24 mouse cellular contexts compared by ENCODE assay signal in the genomic region with DNA sequence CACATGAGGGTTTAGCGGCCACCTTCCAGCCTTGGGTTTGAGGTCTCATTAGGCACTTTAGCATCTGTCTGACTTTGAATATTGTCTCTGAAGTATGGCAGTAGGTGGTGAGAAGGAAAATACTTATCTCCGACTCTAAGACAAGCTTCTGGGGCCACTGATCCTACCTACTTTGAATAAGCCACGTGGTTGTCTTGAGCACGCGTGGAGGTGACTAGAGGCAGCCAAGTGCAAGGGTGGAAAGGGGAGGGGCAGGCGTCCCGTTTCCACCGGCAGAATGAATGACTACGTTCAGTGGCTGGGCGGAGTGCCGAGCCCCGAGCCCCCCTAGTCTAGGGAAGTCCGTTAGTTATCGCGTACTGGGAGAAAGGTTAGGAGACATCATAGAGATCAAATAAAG.
"Had no signal": no experiment of that assay in that cellular context is flagged by ENCODE, and none has a peak within 500 bp of the region (broad histone marks: within the 10 kb centered on the region; RNA-seq: fewer than 3 reads in every experiment).

No protein-coding gene starts in this region.

- H3K4me3 ChIP-seq: gastrocnemius, adult 2 months; heart, embryonic 10.5 days; heart, embryonic 12.5 days; hindbrain, embryonic 13.5 days; hindbrain, embryonic 15.5 days; kidney, embryonic 15.5 days; left cerebral cortex, adult 2 months; limb, embryonic 10.5 days; limb, embryonic 12.5 days; liver, embryonic 13.5 days had no signal

- H3K27me3 ChIP-seq: heart, embryonic 12.5 days; hindbrain, embryonic 13.5 days; hindbrain, embryonic 15.5 days; kidney, embryonic 15.5 days; limb, embryonic 12.5 days; liver, embryonic 13.5 days had no signal

- DNase-seq: gastrocnemius, adult 2 months; gastrocnemius, postnatal 10 days; gastrocnemius, postnatal 25 days; heart, adult 18-20 months; heart, postnatal 10 days; heart, postnatal 36 days; kidney, adult 11 months; kidney, adult 2 months; kidney, adult 9 months; kidney, postnatal 14 days; kidney, postnatal 36 days; liver; liver, embryonic 13.5 days had no signal

- H3K9me3 ChIP-seq: heart, embryonic 10.5 days; heart, embryonic 12.5 days; hindbrain, embryonic 13.5 days; hindbrain, embryonic 15.5 days; kidney, embryonic 15.5 days; limb, embryonic 10.5 days; limb, embryonic 12.5 days; liver, embryonic 13.5 days had no signal

- H3K27ac ChIP-seq: gastrocnemius, adult 2 months; heart, embryonic 10.5 days; hindbrain, embryonic 13.5 days; hindbrain, embryonic 15.5 days; hindbrain, postnatal 0 days; kidney, embryonic 15.5 days; kidney, postnatal 0 days; layer of hippocampus, adult 2 months; left cerebral cortex, adult 2 months; limb, embryonic 10.5 days; limb, embryonic 12.5 days; liver, embryonic 13.5 days had no signal

- H3K4me1 ChIP-seq: heart, embryonic 10.5 days; heart, embryonic 12.5 days; hindbrain, embryonic 13.5 days; hindbrain, embryonic 15.5 days; limb, embryonic 12.5 days had no signal
